Mouse (Mus musculus): ENCODE results near the gene Mc3r. TPM values are rescaled to one million over a fixed set of nuclear protein-coding genes. Genes with fewer than 3 reads are reported as not detected.

The Mc3r gene
- polyA plus RNA-seq, 1 experiment from 2014 or later, result not detected

DNA sequence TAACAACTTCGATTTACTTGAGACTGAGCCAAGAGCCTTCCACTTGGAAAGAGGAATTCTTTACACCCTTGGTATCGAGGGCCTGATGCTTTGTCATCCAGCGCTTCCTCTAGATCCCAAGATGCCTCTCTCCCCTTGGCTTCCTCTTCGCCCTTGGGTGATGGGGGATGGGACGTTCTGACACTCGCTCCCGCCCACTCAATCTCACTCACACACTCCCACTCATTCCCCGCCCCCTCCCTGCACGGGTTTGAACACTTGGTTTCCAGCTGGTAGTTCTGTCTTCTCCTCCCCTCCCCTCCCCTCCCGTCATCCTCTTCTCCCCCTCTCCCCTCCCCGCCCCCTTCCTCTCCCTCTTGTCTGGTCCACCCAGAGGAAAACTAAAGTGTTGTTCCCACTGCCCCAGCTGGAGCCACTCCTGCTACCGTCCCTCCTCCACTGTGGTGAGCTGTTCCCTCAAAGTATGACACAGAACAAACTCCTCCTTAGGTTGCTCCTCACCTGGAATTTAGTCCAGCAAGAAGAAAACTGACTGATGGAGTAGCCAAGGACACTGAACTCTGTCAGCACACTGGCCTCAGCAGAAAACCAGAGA, 9.3 kb downstream of the Mc3r start:
- H3K27me3 ChIP-seq, result no peaks in the 10 kb centered on the region
- no peaks in the 10 kb centered on the region for H3K9me3 ChIP-seq
- no peak for ATAC-seq (ENCODE audit: low FRiP score, low read depth)
- H3K36me3 ChIP-seq, result no peaks in the 10 kb centered on the region
- WGBS, result 52% methylated on average over 12 of the region's 12 CpGs
- H3K4me3 ChIP-seq, result no peak overlapping the region
- H3K9ac ChIP-seq (replicated peaks), result no peak overlapping the region
- peaks cover 10% of the 10 kb centered on the region; the same call in 1 of the 2 replicates for H3K4me1 ChIP-seq
- H3K27ac ChIP-seq (replicated peaks), result no peak overlapping the region
- no peak overlapping the region for H3K4me2 ChIP-seq (replicated peaks)

DNA sequence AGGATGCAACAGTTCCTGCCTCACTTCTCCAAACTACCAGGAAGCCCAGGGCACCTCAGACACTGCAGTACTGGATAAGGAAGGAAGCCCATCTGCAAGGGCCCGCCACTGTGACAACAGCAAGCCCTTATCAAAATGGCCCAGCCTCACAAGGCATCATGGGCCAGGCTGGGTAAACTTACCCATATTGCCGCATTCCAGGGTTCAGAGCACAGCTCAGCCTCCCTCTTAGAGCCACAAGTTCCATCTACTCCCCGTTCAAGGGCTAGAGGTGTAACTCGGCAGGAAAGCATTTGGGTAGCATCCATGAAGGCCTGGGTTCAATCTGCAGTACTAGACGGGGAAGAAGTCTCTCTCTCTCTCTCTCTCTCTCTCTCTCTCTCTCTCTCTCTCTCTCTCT, 11.8 kb downstream of the Mc3r start:
- Histone ChIP-seq H3K4me3 (no peak overlapping the region), H3K27me3 (no peaks in the 10 kb centered on the region), H3K9me3 (no peaks in the 10 kb centered on the region), H3K4me2 (replicated peaks) (no peak overlapping the region), H3K36me3 (no peaks in the 10 kb centered on the region), H3K9ac (replicated peaks) (no peak overlapping the region), H3K4me1 (peaks cover 13% of the 10 kb centered on the region; the same call in 1 of the 2 replicates), H3K27ac (replicated peaks) (no peak overlapping the region)
- ATAC-seq (ENCODE audit: low FRiP score, low read depth), result no peak
- WGBS, result 85% methylated on average over 5 of the region's 5 CpGs

GRCm38 (mm10) chr2:172261441-172261840, 13.1 kb downstream of the Mc3r start:
- Histone ChIP-seq H3K4me1 (peaks cover 16% of the 10 kb centered on the region), H3K36me3 (no peaks in the 10 kb centered on the region), H3K9me3 (no peaks in the 10 kb centered on the region), H3K9ac (replicated peaks) (no peak overlapping the region), H3K27ac (replicated peaks) (no peak overlapping the region), H3K4me3 (no peak overlapping the region), H3K4me2 (replicated peaks) (no peak overlapping the region), H3K27me3 (no peaks in the 10 kb centered on the region)
- ATAC-seq (ENCODE audit: low FRiP score, low read depth), result no peak
- 75% methylated on average over 4 of the region's 4 CpGs for WGBS

DNA sequence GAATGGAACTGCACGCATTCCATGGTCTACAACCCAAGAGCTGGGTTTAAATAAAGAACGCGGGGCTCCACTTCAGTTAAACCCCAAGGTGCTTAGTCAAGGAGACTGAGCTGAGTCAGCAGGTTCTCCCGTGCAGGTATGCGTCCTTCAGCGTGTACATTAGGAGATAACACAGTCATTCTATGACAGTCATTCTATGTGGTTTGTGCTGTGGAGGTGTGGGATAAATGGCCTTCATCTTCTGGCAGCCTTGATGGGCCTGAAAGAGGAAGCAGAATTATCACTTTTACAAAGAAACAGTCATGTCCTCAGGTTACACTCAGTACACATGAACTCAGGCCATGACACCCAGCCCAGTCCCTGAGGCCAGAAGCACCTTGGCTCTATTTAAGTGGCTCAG, 14.9 kb downstream of the Mc3r start:
- ATAC-seq (ENCODE audit: low FRiP score, low read depth), result no peak
- H3K27me3 ChIP-seq, result no peaks in the 10 kb centered on the region
- H3K36me3 ChIP-seq, result no peaks in the 10 kb centered on the region
- no peak overlapping the region for H3K4me2 ChIP-seq (replicated peaks)
- H3K4me3 ChIP-seq, result no peak overlapping the region
- H3K9ac ChIP-seq (replicated peaks), result no peak overlapping the region
- no peak overlapping the region for H3K27ac ChIP-seq (replicated peaks)
- H3K9me3 ChIP-seq, result no peaks in the 10 kb centered on the region
- WGBS, result 97% methylated on average over 6 of the region's 6 CpGs
- H3K4me1 ChIP-seq, result peaks cover 7% of the 10 kb centered on the region

GRCm38 (mm10) chr2:172269907-172270306, 21.6 kb downstream of the Mc3r start:
- Histone ChIP-seq H3K4me1 (peaks cover 22% of the 10 kb centered on the region), H3K27me3 (no peaks in the 10 kb centered on the region), H3K4me3 (no peak overlapping the region), H3K9me3 (no peaks in the 10 kb centered on the region), H3K4me2 (replicated peaks) (no peak overlapping the region), H3K27ac (replicated peaks) (peak overlapping the region; percentile 58), H3K36me3 (no peaks in the 10 kb centered on the region), H3K9ac (replicated peaks) (no peak overlapping the region)
- 0 out of 2 replicates have a peak, but pooled peaks have one; percentile 69 for ATAC-seq (ENCODE audit: low FRiP score, low read depth)
- WGBS, result 83% methylated on average over 11 of the region's 11 CpGs

- Histone ChIP-seq H3K36me3 (no peaks in the 10 kb centered on the region), H3K4me1 (peaks cover 17% of the 10 kb centered on the region), H3K4me3 (no peak overlapping the region), H3K27ac (replicated peaks) (peak overlapping the region; percentile 58), H3K4me2 (replicated peaks) (no peak overlapping the region), H3K9me3 (no peaks in the 10 kb centered on the region), H3K9ac (replicated peaks) (no peak overlapping the region), H3K27me3 (no peaks in the 10 kb centered on the region)
- 40% methylated on average over 9 of the region's 9 CpGs for WGBS
- no peak for ATAC-seq (ENCODE audit: low FRiP score, low read depth)
These were observed 22.2 kb downstream of the Mc3r start for GRCm38 (mm10) chr2:172270485-172270944.

GRCm38 (mm10) chr2:172270974-172271697, 22.8 kb downstream of the Mc3r start:
- Histone ChIP-seq H3K9me3 (no peaks in the 10 kb centered on the region), H3K4me1 (peaks cover 17% of the 10 kb centered on the region), H3K4me2 (replicated peaks) (no peak overlapping the region), H3K4me3 (no peak overlapping the region), H3K27me3 (no peaks in the 10 kb centered on the region), H3K36me3 (no peaks in the 10 kb centered on the region), H3K27ac (replicated peaks) (peak overlapping the region; percentile 58), H3K9ac (replicated peaks) (no peak overlapping the region)
- 76% methylated on average over 12 of the region's 12 CpGs for WGBS
- ATAC-seq (ENCODE audit: low FRiP score, low read depth), result no peak

DNA sequence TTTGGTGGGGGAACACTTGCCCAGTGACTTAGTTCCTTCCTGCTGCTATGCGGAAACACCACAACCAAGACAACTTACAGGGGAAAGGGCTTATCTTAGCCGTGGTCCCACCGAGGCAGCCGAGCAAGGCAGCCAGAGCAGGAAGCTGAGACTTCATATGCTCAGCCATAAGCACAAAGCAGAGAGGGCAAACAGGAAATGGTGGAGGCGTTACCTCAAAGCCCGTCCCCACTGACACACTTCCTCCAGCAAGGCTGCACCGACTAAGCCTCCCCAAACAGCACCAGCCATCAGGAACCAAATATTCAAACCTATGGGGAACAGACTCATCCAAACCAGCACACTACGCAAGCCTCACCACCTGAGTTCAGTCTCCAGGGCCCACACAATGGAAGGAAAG, 26.4 kb downstream of the Mc3r start:
- Histone ChIP-seq H3K36me3 (no peaks in the 10 kb centered on the region), H3K27ac (replicated peaks) (no peak overlapping the region), H3K9ac (replicated peaks) (no peak overlapping the region), H3K27me3 (no peaks in the 10 kb centered on the region), H3K9me3 (no peaks in the 10 kb centered on the region), H3K4me1 (peaks cover 17% of the 10 kb centered on the region), H3K4me2 (replicated peaks) (no peak overlapping the region), H3K4me3 (no peak overlapping the region)
- WGBS, result 88% methylated on average over 8 of the region's 8 CpGs
- no peak for ATAC-seq (ENCODE audit: low FRiP score, low read depth)

- no peak overlapping the region for H3K27ac ChIP-seq (replicated peaks)
- H3K27me3 ChIP-seq, result no peaks in the 10 kb centered on the region
- WGBS, result 86% methylated on average over 5 of the region's 5 CpGs
- H3K4me1 ChIP-seq, result peaks cover 2% of the 10 kb centered on the region; the same call in 1 of the 2 replicates
- H3K9me3 ChIP-seq, result no peaks in the 10 kb centered on the region
- no peak for ATAC-seq (ENCODE audit: low FRiP score, low read depth)
- no peaks in the 10 kb centered on the region for H3K36me3 ChIP-seq
- no peak overlapping the region for H3K4me3 ChIP-seq
- no peak overlapping the region for H3K9ac ChIP-seq (replicated peaks)
- H3K4me2 ChIP-seq (replicated peaks), result no peak overlapping the region
These were observed 27.9 kb downstream of the Mc3r start for GRCm38 (mm10) chr2:172276155-172276554.

GRCm38 (mm10) chr2:172278979-172279378, 30.7 kb downstream of the Mc3r start:
- 52% methylated on average over 3 of the region's 3 CpGs for WGBS
- H3K9ac ChIP-seq (replicated peaks), result no peak overlapping the region
- no peaks in the 10 kb centered on the region for H3K27me3 ChIP-seq

DNA sequence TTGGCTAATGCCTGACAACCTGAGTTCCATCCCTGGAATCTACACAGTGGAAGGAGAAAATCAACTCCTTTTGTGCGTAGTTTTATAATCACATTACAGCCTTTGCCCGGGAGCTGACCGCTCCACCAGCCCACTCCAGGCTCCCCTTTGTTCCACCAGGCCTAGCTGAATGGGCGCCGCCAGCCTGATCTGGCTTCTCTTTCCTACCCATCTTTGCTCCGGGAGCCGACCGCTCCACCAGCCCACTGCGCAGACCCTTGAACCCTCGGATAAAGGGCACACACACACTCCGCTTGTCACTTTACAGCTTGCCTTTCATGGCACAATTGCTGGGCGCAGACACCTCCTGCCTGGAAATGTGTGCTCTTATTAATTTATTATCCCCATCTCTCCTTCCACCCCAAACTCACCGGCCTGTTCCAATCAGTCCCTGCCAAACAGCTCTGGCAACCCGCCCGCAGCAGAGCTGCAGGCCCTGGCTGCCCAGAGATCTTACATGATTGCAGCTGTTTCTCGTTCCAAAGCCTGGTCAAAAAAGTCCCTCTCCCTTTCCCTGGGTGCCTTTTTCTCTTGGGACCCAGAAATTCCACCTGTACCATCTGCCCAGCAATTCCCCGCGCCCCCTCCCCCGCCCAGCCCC, 33.9 kb downstream of the Mc3r start:
- no peaks in the 10 kb centered on the region for H3K27me3 ChIP-seq
- H3K4me1 ChIP-seq, result peaks cover 19% of the 10 kb centered on the region
- peak overlapping the region; percentile 19 for H3K4me2 ChIP-seq (replicated peaks)
- 39% methylated on average over 19 of the region's 19 CpGs for WGBS
- H3K27ac ChIP-seq (replicated peaks), result peak overlapping the region; percentile 52
- peaks cover 5% of the 10 kb centered on the region; the same call in 1 of the 2 replicates for H3K9me3 ChIP-seq
- H3K36me3 ChIP-seq, result no peaks in the 10 kb centered on the region
- H3K9ac ChIP-seq (replicated peaks), result peak overlapping the region; percentile 20; the same call in 1 of the 2 replicates
- no peak overlapping the region for H3K4me3 ChIP-seq
- peak; percentile 78 for ATAC-seq (ENCODE audit: low FRiP score, low read depth)

More at GRCm38 (mm10) chr2:172278979-172279378, 30.7 kb downstream of the Mc3r start:
- H3K9me3 ChIP-seq, result no peaks in the 10 kb centered on the region
- no peak for ATAC-seq (ENCODE audit: low FRiP score, low read depth)
- H3K4me1 ChIP-seq, result peaks cover 19% of the 10 kb centered on the region
- no peak overlapping the region for H3K4me2 ChIP-seq (replicated peaks)
- H3K4me3 ChIP-seq, result no peak overlapping the region
- H3K36me3 ChIP-seq, result no peaks in the 10 kb centered on the region
- no peak overlapping the region for H3K27ac ChIP-seq (replicated peaks)

GRCm38 (mm10) chr2:172287715-172288114, 39.4 kb downstream of the Mc3r start:
- 100% methylated on average over 1 of the region's 1 CpGs for WGBS

More at GRCm38 (mm10) chr2:172287715-172288114, 39.4 kb downstream of the Mc3r start:
- peaks cover 5% of the 10 kb centered on the region; the same call in 1 of the 2 replicates for H3K9me3 ChIP-seq
- no peak overlapping the region for H3K27ac ChIP-seq (replicated peaks)
- no peak for ATAC-seq (ENCODE audit: low FRiP score, low read depth)
- no peak overlapping the region for H3K4me3 ChIP-seq
- no peak overlapping the region for H3K4me2 ChIP-seq (replicated peaks)
- H3K4me1 ChIP-seq, result peaks cover 23% of the 10 kb centered on the region
- no peak overlapping the region for H3K9ac ChIP-seq (replicated peaks)
- H3K27me3 ChIP-seq, result no peaks in the 10 kb centered on the region
- no peaks in the 10 kb centered on the region for H3K36me3 ChIP-seq

Measured in midbrain, embryonic 12.5 days (tissue).